Mouse (Mus musculus): Measurements from ENCODE around the gene Fer1l4. TPM values are rescaled to one million over a fixed set of nuclear protein-coding genes. Genes with fewer than 3 reads are reported as not detected.
A peak's percentile ranks its signal among the peaks of the same experiment; 100 is the strongest.

Gene Fer1l4
- polyA plus RNA-seq (2015; fragmentation: Nextera tagmentation; extraction: Ambion mirVana): 5.4 and 6.6 TPM in 2 replicates

GRCm38 (mm10) chr2:156052816-156053215 lies at the start of gene Fer1l4:
Gene Fer1l4 (minus strand): TSS chr2:156052947.
- Histone ChIP-seq H3K9me3 (replicated peaks; ENCODE audit: control insufficient read depth, low read length) (no peaks in the 10 kb centered on the region), H3K4me2 (ENCODE audit: low read depth, low read length) (peak within 1 kb of the TSS; percentile 5; the same call in 1 of the 2 replicates), H3K36me3 (ENCODE audit: control insufficient read depth, insufficient read depth, low read length) (no peaks in the 10 kb centered on the region), H3K4me1 (ENCODE audit: control insufficient read depth, insufficient read depth, low read length) (no peaks in the 10 kb centered on the region), H3K27ac (ENCODE audit: low read length) (0 out of 2 replicates have a peak within 1 kb of the TSS, but pooled peaks have one; percentile 14), H3K27me3 (ENCODE audit: control insufficient read depth, insufficient read depth, low read length) (no peaks in the 10 kb centered on the region), H3K4me3 (replicated peaks; ENCODE audit: low read length) (no peak within 1 kb of the TSS; the same call in 1 of the 2 replicates), H3K9ac (ENCODE audit: low read length) (no peak within 1 kb of the TSS)
- WGBS: 64% methylated on average over 9 of the region's 9 CpGs
- ATAC-seq (ENCODE audit: insufficient read depth, low FRiP score): peak; percentile 80

- 71% methylated on average over 5 of the region's 5 CpGs for WGBS
- no peaks in the 10 kb centered on the region for H3K4me1 ChIP-seq (ENCODE audit: control insufficient read depth, insufficient read depth, low read length)
- no peak overlapping the region for H3K27ac ChIP-seq (ENCODE audit: low read length)
- ATAC-seq (ENCODE audit: insufficient read depth, low FRiP score): no peak
- H3K27me3 ChIP-seq (ENCODE audit: control insufficient read depth, insufficient read depth, low read length): no peaks in the 10 kb centered on the region
- H3K4me2 ChIP-seq (ENCODE audit: low read depth, low read length): no peak overlapping the region
- peaks cover 14% of the 10 kb centered on the region for H3K36me3 ChIP-seq (ENCODE audit: control insufficient read depth, insufficient read depth, low read length)
- no peaks in the 10 kb centered on the region for H3K9me3 ChIP-seq (replicated peaks; ENCODE audit: control insufficient read depth, low read length)
- H3K9ac ChIP-seq (ENCODE audit: low read length): no peak overlapping the region
- no peak overlapping the region for H3K4me3 ChIP-seq (replicated peaks; ENCODE audit: low read length)
Observed at GRCm38 (mm10) chr2:156091926-156092325, 39.2 kb upstream of the Fer1l4 start.

- no peaks in the 10 kb centered on the region for H3K36me3 ChIP-seq (ENCODE audit: control insufficient read depth, insufficient read depth, low read length)
- no peaks in the 10 kb centered on the region for H3K27me3 ChIP-seq (ENCODE audit: control insufficient read depth, insufficient read depth, low read length)
- H3K4me1 ChIP-seq (ENCODE audit: control insufficient read depth, insufficient read depth, low read length): no peaks in the 10 kb centered on the region
- ATAC-seq (ENCODE audit: insufficient read depth, low FRiP score): no peak
- H3K9me3 ChIP-seq (replicated peaks; ENCODE audit: control insufficient read depth, low read length): no peaks in the 10 kb centered on the region
- WGBS: 76% methylated on average over 1 of the region's 1 CpGs
- H3K4me3 ChIP-seq (replicated peaks; ENCODE audit: low read length): no peak overlapping the region
- no peak overlapping the region for H3K4me2 ChIP-seq (ENCODE audit: low read depth, low read length)
- no peak overlapping the region for H3K9ac ChIP-seq (ENCODE audit: low read length)
- H3K27ac ChIP-seq (ENCODE audit: low read length): no peak overlapping the region
Observed at GRCm38 (mm10) chr2:156089799-156090198, 37.1 kb upstream of the Fer1l4 start.

GRCm38 (mm10) chr2:156087391-156088110 lies 34.8 kb upstream of the Fer1l4 start:
- no peak for ATAC-seq (ENCODE audit: insufficient read depth, low FRiP score)
- H3K36me3 ChIP-seq (ENCODE audit: control insufficient read depth, insufficient read depth, low read length): no peaks in the 10 kb centered on the region
- WGBS: 77% methylated on average over 7 of the region's 7 CpGs
- H3K9me3 ChIP-seq (replicated peaks; ENCODE audit: control insufficient read depth, low read length): no peaks in the 10 kb centered on the region
- no peak overlapping the region for H3K4me2 ChIP-seq (ENCODE audit: low read depth, low read length)
- no peak overlapping the region for H3K9ac ChIP-seq (ENCODE audit: low read length)
- H3K4me3 ChIP-seq (replicated peaks; ENCODE audit: low read length): no peak overlapping the region
- no peaks in the 10 kb centered on the region for H3K27me3 ChIP-seq (ENCODE audit: control insufficient read depth, insufficient read depth, low read length)
- no peaks in the 10 kb centered on the region for H3K4me1 ChIP-seq (ENCODE audit: control insufficient read depth, insufficient read depth, low read length)
- no peak overlapping the region for H3K27ac ChIP-seq (ENCODE audit: low read length)

- Histone ChIP-seq H3K4me2 (ENCODE audit: low read depth, low read length) (no peak overlapping the region), H3K27ac (ENCODE audit: low read length) (no peak overlapping the region), H3K4me1 (ENCODE audit: control insufficient read depth, insufficient read depth, low read length) (no peaks in the 10 kb centered on the region), H3K9ac (ENCODE audit: low read length) (no peak overlapping the region), H3K27me3 (ENCODE audit: control insufficient read depth, insufficient read depth, low read length) (no peaks in the 10 kb centered on the region), H3K9me3 (replicated peaks; ENCODE audit: control insufficient read depth, low read length) (no peaks in the 10 kb centered on the region), H3K36me3 (ENCODE audit: control insufficient read depth, insufficient read depth, low read length) (no peaks in the 10 kb centered on the region), H3K4me3 (replicated peaks; ENCODE audit: low read length) (no peak overlapping the region)
- no peak for ATAC-seq (ENCODE audit: insufficient read depth, low FRiP score)
- 85% methylated on average over 3 of the region's 3 CpGs for WGBS
Observed at GRCm38 (mm10) chr2:156084541-156084940, 31.8 kb upstream of the Fer1l4 start.

GRCm38 (mm10) chr2:156080391-156080790 lies 27.6 kb upstream of the Fer1l4 start:
- Histone ChIP-seq H3K9me3 (replicated peaks; ENCODE audit: control insufficient read depth, low read length) (no peaks in the 10 kb centered on the region), H3K4me3 (replicated peaks; ENCODE audit: low read length) (no peak overlapping the region), H3K4me1 (ENCODE audit: control insufficient read depth, insufficient read depth, low read length) (no peaks in the 10 kb centered on the region), H3K27me3 (ENCODE audit: control insufficient read depth, insufficient read depth, low read length) (no peaks in the 10 kb centered on the region), H3K4me2 (ENCODE audit: low read depth, low read length) (no peak overlapping the region), H3K9ac (ENCODE audit: low read length) (no peak overlapping the region), H3K27ac (ENCODE audit: low read length) (no peak overlapping the region), H3K36me3 (ENCODE audit: control insufficient read depth, insufficient read depth, low read length) (peaks cover 26% of the 10 kb centered on the region; the same call in 1 of the 2 replicates)
- no peak for ATAC-seq (ENCODE audit: insufficient read depth, low FRiP score)
- WGBS: 65% methylated on average over 7 of the region's 7 CpGs

- Histone ChIP-seq H3K27me3 (ENCODE audit: control insufficient read depth, insufficient read depth, low read length) (no peaks in the 10 kb centered on the region), H3K9me3 (replicated peaks; ENCODE audit: control insufficient read depth, low read length) (no peaks in the 10 kb centered on the region), H3K4me1 (ENCODE audit: control insufficient read depth, insufficient read depth, low read length) (no peaks in the 10 kb centered on the region), H3K4me2 (ENCODE audit: low read depth, low read length) (no peak overlapping the region), H3K27ac (ENCODE audit: low read length) (no peak overlapping the region), H3K9ac (ENCODE audit: low read length) (no peak overlapping the region), H3K4me3 (replicated peaks; ENCODE audit: low read length) (no peak overlapping the region), H3K36me3 (ENCODE audit: control insufficient read depth, insufficient read depth, low read length) (peaks cover 29% of the 10 kb centered on the region; the same call in 1 of the 2 replicates)
- no peak for ATAC-seq (ENCODE audit: insufficient read depth, low FRiP score)
- WGBS: 41% methylated on average over 4 of the region's 4 CpGs
Observed at GRCm38 (mm10) chr2:156079674-156080073, 26.9 kb upstream of the Fer1l4 start.

- Histone ChIP-seq H3K27ac (ENCODE audit: low read length) (no peak overlapping the region), H3K9ac (ENCODE audit: low read length) (no peak overlapping the region), H3K27me3 (ENCODE audit: control insufficient read depth, insufficient read depth, low read length) (no peaks in the 10 kb centered on the region), H3K4me3 (replicated peaks; ENCODE audit: low read length) (no peak overlapping the region), H3K4me1 (ENCODE audit: control insufficient read depth, insufficient read depth, low read length) (no peaks in the 10 kb centered on the region), H3K9me3 (replicated peaks; ENCODE audit: control insufficient read depth, low read length) (no peaks in the 10 kb centered on the region), H3K36me3 (ENCODE audit: control insufficient read depth, insufficient read depth, low read length) (peaks cover 29% of the 10 kb centered on the region; the same call in 1 of the 2 replicates), H3K4me2 (ENCODE audit: low read depth, low read length) (no peak overlapping the region)
- WGBS: 80% methylated on average over 8 of the region's 8 CpGs
- ATAC-seq (ENCODE audit: insufficient read depth, low FRiP score): no peak
Observed at GRCm38 (mm10) chr2:156079183-156079560, 26.4 kb upstream of the Fer1l4 start.

- no peaks in the 10 kb centered on the region for H3K4me1 ChIP-seq (ENCODE audit: control insufficient read depth, insufficient read depth, low read length)
- H3K4me2 ChIP-seq (ENCODE audit: low read depth, low read length): no peak overlapping the region
- ATAC-seq (ENCODE audit: insufficient read depth, low FRiP score): no peak
- no peaks in the 10 kb centered on the region for H3K27me3 ChIP-seq (ENCODE audit: control insufficient read depth, insufficient read depth, low read length)
- H3K9me3 ChIP-seq (replicated peaks; ENCODE audit: control insufficient read depth, low read length): no peaks in the 10 kb centered on the region
- 90% methylated on average over 16 of the region's 16 CpGs for WGBS
- no peak overlapping the region for H3K27ac ChIP-seq (ENCODE audit: low read length)
- no peak overlapping the region for H3K9ac ChIP-seq (ENCODE audit: low read length)
- no peak overlapping the region for H3K4me3 ChIP-seq (replicated peaks; ENCODE audit: low read length)
- peaks cover 29% of the 10 kb centered on the region; the same call in 1 of the 2 replicates for H3K36me3 ChIP-seq (ENCODE audit: control insufficient read depth, insufficient read depth, low read length)
Observed at GRCm38 (mm10) chr2:156078421-156079182, 25.9 kb upstream of the Fer1l4 start.

All from stomach, embryonic 16.5 days (tissue).